Comparison of ENCODE assay signal across 29 mouse cellular contexts in genomic region chr6:89125916-89126315, GRCm38 (mm10).
"Had no signal": no experiment of that assay in that cellular context is flagged by ENCODE, and none has a peak within 500 bp of the region (broad histone marks: within the 10 kb centered on the region; RNA-seq: fewer than 3 reads in every experiment).

No protein-coding gene starts in this region.

- H3K36me3 ChIP-seq: heart, embryonic 12.5 days; hindbrain, embryonic 10.5 days; hindbrain, embryonic 12.5 days; intestine, embryonic 15.5 days; kidney, embryonic 15.5 days; limb, embryonic 10.5 days; limb, embryonic 12.5 days; liver, embryonic 13.5 days; liver, embryonic 15.5 days had no signal

- DNase-seq: gastrocnemius, adult 2 months; gastrocnemius, postnatal 10 days; gastrocnemius, postnatal 25 days; heart, adult 2 months; heart, postnatal 10 days; heart, postnatal 4 days; kidney, adult 18-20 months; kidney, adult 8-10 months; kidney, postnatal 14 days; kidney, postnatal 36 days; layer of hippocampus, adult 9-11 months; liver; liver, embryonic 13.5 days; liver, postnatal 0 days had no signal

- H3K4me3 ChIP-seq: gastrocnemius, adult 2 months; heart, adult 2 months; heart, embryonic 12.5 days; hindbrain, embryonic 10.5 days; hindbrain, embryonic 12.5 days; intestine, embryonic 15.5 days; kidney, embryonic 15.5 days; left cerebral cortex, adult 2 months; limb, embryonic 10.5 days; limb, embryonic 12.5 days; liver, embryonic 13.5 days; liver, embryonic 15.5 days had no signal

- H3K4me1 ChIP-seq: heart, embryonic 12.5 days; intestine, embryonic 15.5 days; limb, embryonic 12.5 days; liver, embryonic 13.5 days; liver, embryonic 15.5 days had no signal

- H3K4me2 ChIP-seq: heart, embryonic 12.5 days; hindbrain, embryonic 12.5 days; hindbrain, embryonic 14.5 days; intestine, embryonic 15.5 days; kidney, embryonic 15.5 days; limb, embryonic 12.5 days; liver, embryonic 11.5 days; liver, embryonic 13.5 days; liver, embryonic 15.5 days had no signal

- H3K9ac ChIP-seq: heart, embryonic 12.5 days; hindbrain, embryonic 12.5 days; hindbrain, embryonic 14.5 days; intestine, embryonic 15.5 days; kidney, embryonic 15.5 days; limb, embryonic 12.5 days; liver, embryonic 13.5 days; liver, embryonic 15.5 days; liver, postnatal 0 days had no signal

- ATAC-seq: hindbrain, embryonic 16.5 days; inflammation-experienced regulatory T-cells, adult 6 months; intestine, embryonic 15.5 days; intestine, postnatal 0 days; liver, postnatal 0 days had no signal

- H3K27me3 ChIP-seq: intestine, embryonic 15.5 days; kidney, embryonic 15.5 days; liver, embryonic 13.5 days; liver, embryonic 15.5 days had no signal

- H3K9me3 ChIP-seq: heart, embryonic 12.5 days; hindbrain, embryonic 10.5 days; hindbrain, embryonic 12.5 days; intestine, embryonic 15.5 days; kidney, embryonic 15.5 days; limb, embryonic 10.5 days; limb, embryonic 12.5 days; liver, embryonic 13.5 days; liver, embryonic 15.5 days had no signal

- H3K27ac ChIP-seq: gastrocnemius, adult 2 months; heart, adult 2 months; hindbrain, embryonic 10.5 days; hindbrain, embryonic 12.5 days; hindbrain, embryonic 14.5 days; intestine, embryonic 15.5 days; kidney, embryonic 15.5 days; kidney, postnatal 0 days; left cerebral cortex, adult 2 months; limb, embryonic 10.5 days; limb, embryonic 12.5 days; liver, embryonic 13.5 days; liver, embryonic 15.5 days had no signal
